Mouse (Mus musculus) C2C12 (cell line): ENCODE data around the gene Zfp978.
"Not testable (repeated sequence)": the region's sequence is repeated elsewhere in the genome, so short reads cannot be mapped to it uniquely, and the experiment has no call there.

Experiments
- CEBPB ChIP-seq: IDR thresholded peaks from one replicate; pipeline ENCODE4 v1.6.1; 2011; ENCODE audit warnings: low read depth, mild to moderate bottlenecking, control low read depth, moderate library complexity
- CTCF ChIP-seq: IDR thresholded peaks from one replicate; pipeline ENCODE4 v1.5.1; 2011; ENCODE audit not compliant: control insufficient read depth, insufficient read depth, insufficient read length
- FOSL1 ChIP-seq: IDR thresholded peaks from one replicate; pipeline ENCODE4 v1.8.0; 2011; ENCODE audit warnings: mild to moderate bottlenecking, low read length; ENCODE audit not compliant: poor library complexity, insufficient read depth, severe bottlenecking
- MAX ChIP-seq: IDR thresholded peaks from one replicate; pipeline ENCODE4 v1.6.1; 2011; ENCODE audit warnings: mild to moderate bottlenecking, control low read depth
- MYOG ChIP-seq: IDR thresholded peaks from one replicate; pipeline ENCODE4 v1.6.1; 2011; ENCODE audit not compliant: control insufficient read depth, insufficient read length; ENCODE audit errors: extremely low read depth
- USF1 ChIP-seq: IDR thresholded peaks from one replicate; pipeline ENCODE4 v1.6.1; 2011; ENCODE audit warnings: low read depth, mild to moderate bottlenecking, control low read depth, moderate library complexity

- not testable (repeated sequence) for TF ChIP-seq CTCF, USF1, FOSL1, MAX, MYOG, CEBPB
Observed at GRCm38 (mm10) chr4:147403509-147403908, 42.4 kb downstream of the Zfp978 start.
